ENCODE assay signal across 21 mouse cellular contexts in genomic region chr7:113245144-113245543, GRCm38 (mm10).
"Had no signal": no experiment of that assay in that cellular context is flagged by ENCODE, and none has a peak within 500 bp of the region (broad histone marks: within the 10 kb centered on the region; RNA-seq: fewer than 3 reads in every experiment).

No protein-coding gene starts in this region.

- H3K4me3 ChIP-seq: kidney, embryonic 15.5 days; limb, embryonic 12.5 days; limb, embryonic 15.5 days; liver, embryonic 12.5 days; liver, embryonic 15.5 days; lung, embryonic 15.5 days; megakaryocyte, embryonic 14.5 days; midbrain, embryonic 10.5 days; neural tube, embryonic 12.5 days; neural tube, embryonic 15.5 days had no signal

- DNase-seq: kidney, postnatal 10 days; kidney, postnatal 36 days; layer of hippocampus, adult 9-11 months; left cerebral cortex, postnatal 4 days; lung, adult 18-20 months; lung, postnatal 10 days; lung, postnatal 36 days; midbrain, embryonic 14.5 days; thymus, adult 18-20 months; thymus, postnatal 36 days had no signal

- H3K27me3 ChIP-seq: kidney, embryonic 15.5 days; limb, embryonic 12.5 days; limb, embryonic 15.5 days; liver, embryonic 12.5 days; liver, embryonic 15.5 days; lung, embryonic 15.5 days; neural tube, embryonic 12.5 days; neural tube, embryonic 15.5 days had no signal

- H3K36me3 ChIP-seq: kidney, embryonic 15.5 days; limb, embryonic 12.5 days; limb, embryonic 15.5 days; liver, embryonic 12.5 days; liver, embryonic 15.5 days; lung, embryonic 15.5 days; midbrain, embryonic 10.5 days; neural tube, embryonic 12.5 days; neural tube, embryonic 15.5 days had no signal

- H3K27ac ChIP-seq: kidney, embryonic 15.5 days; limb, embryonic 12.5 days; limb, embryonic 15.5 days; liver, embryonic 12.5 days; liver, embryonic 15.5 days; lung, embryonic 15.5 days; midbrain, embryonic 10.5 days; neural tube, embryonic 12.5 days; neural tube, embryonic 15.5 days had no signal

- H3K9me3 ChIP-seq: kidney, embryonic 15.5 days; limb, embryonic 12.5 days; limb, embryonic 15.5 days; liver, embryonic 12.5 days; liver, embryonic 15.5 days; lung, embryonic 15.5 days; megakaryocyte, embryonic 14.5 days; midbrain, embryonic 10.5 days; neural tube, embryonic 12.5 days; neural tube, embryonic 15.5 days had no signal

- ATAC-seq: intestine, postnatal 0 days; liver, embryonic 12.5 days had no signal

- H3K9ac ChIP-seq: kidney, embryonic 15.5 days; limb, embryonic 12.5 days; limb, embryonic 15.5 days; liver, embryonic 12.5 days; liver, embryonic 15.5 days; lung, embryonic 15.5 days; neural tube, embryonic 12.5 days; neural tube, embryonic 15.5 days had no signal

- H3K4me1 ChIP-seq: liver, embryonic 12.5 days; megakaryocyte, embryonic 14.5 days had no signal

- H3K4me2 ChIP-seq: kidney, embryonic 15.5 days; limb, embryonic 12.5 days; limb, embryonic 15.5 days; liver, embryonic 12.5 days; liver, embryonic 15.5 days; lung, embryonic 15.5 days; neural tube, embryonic 12.5 days; neural tube, embryonic 15.5 days had no signal
